ENCODE assay signal across 10 mouse cellular contexts in genomic region chr1:36269121-36269795, GRCm38 (mm10). TPM values are rescaled to one million over a fixed set of nuclear protein-coding genes. Genes with fewer than 3 reads are reported as not detected.
DNase-seq lines count a peak whose midpoint lies in the region; ATAC-seq and TF ChIP-seq lines count a peak whose summit lies in the region.
"Had no signal": no experiment of that assay in that cellular context is flagged by ENCODE, and none has a peak within 500 bp of the region (broad histone marks: within the 10 kb centered on the region; RNA-seq: fewer than 3 reads in every experiment).

No protein-coding gene starts in this region.

- no peak for ATAC-seq in kidney, embryonic 14.5 days (ENCODE audit: low FRiP score, low TSS enrichment)
- no peak for ATAC-seq in forebrain, postnatal 0 days
- ATAC-seq in midbrain, embryonic 12.5 days (ENCODE audit: low FRiP score, low read depth) = no peak

- H3K27me3 ChIP-seq in kidney, embryonic 14.5 days (ENCODE audit: control insufficient read depth, insufficient read depth, low read length) = no peaks in the 10 kb centered on the region
- H3K27me3 ChIP-seq in forebrain, postnatal 0 days (ENCODE audit: insufficient read depth, low read length) = no peaks in the 10 kb centered on the region
- H3K27me3 ChIP-seq in midbrain, embryonic 12.5 days = peaks cover 31% of the 10 kb centered on the region

- no peaks in the 10 kb centered on the region for H3K9me3 ChIP-seq in kidney, embryonic 14.5 days (ENCODE audit: control insufficient read depth, low read length)
- H3K9me3 ChIP-seq in forebrain, postnatal 0 days (ENCODE audit: low read length) = no peaks in the 10 kb centered on the region
- no peaks in the 10 kb centered on the region for H3K9me3 ChIP-seq in midbrain, embryonic 12.5 days
- H3K9me3 ChIP-seq: liver, embryonic 13.5 days had no signal

- no peak overlapping the region for H3K9ac ChIP-seq in kidney, embryonic 14.5 days (ENCODE audit: low read depth, low read length)
- H3K9ac ChIP-seq in forebrain, postnatal 0 days = 0 out of 2 replicates have a peak overlapping the region, but pooled peaks have one; percentile 10
- H3K9ac ChIP-seq in midbrain, embryonic 12.5 days (replicated peaks) = no peak overlapping the region
- H3K9ac ChIP-seq: liver, embryonic 13.5 days had no signal

- peaks cover 45% of the 10 kb centered on the region for H3K4me1 ChIP-seq in kidney, embryonic 14.5 days (ENCODE audit: control insufficient read depth, insufficient read depth, low read length)
- no peaks in the 10 kb centered on the region for H3K4me1 ChIP-seq in forebrain, postnatal 0 days (ENCODE audit: insufficient read depth)
- H3K4me1 ChIP-seq in midbrain, embryonic 12.5 days = no peaks in the 10 kb centered on the region

- 45% methylated on average over 54 of the region's 54 CpGs for WGBS in kidney, embryonic 14.5 days
- WGBS in forebrain, postnatal 0 days = 53% methylated on average over 54 of the region's 54 CpGs
- 52% methylated on average over 54 of the region's 54 CpGs for WGBS in midbrain, embryonic 12.5 days

- DNase-seq in kidney, postnatal 25 days = no peak
- DNase-seq in ZHBTc4 (ENCODE audit: low read depth, low spot score) = peak; percentile 42
- DNase-seq in forebrain, postnatal 0 days = peak; percentile 7
- no peak for DNase-seq in frontal cortex, postnatal 25 days (ENCODE audit: low spot score in 2 of 2)
- no peak for DNase-seq in frontal cortex, postnatal 36 days (ENCODE audit: low spot score in 2 of 2)
- no peak for DNase-seq in left cerebral cortex, adult 18-20 months (ENCODE audit: low spot score in 2 of 2)
- DNase-seq: gastrocnemius, postnatal 14 days; liver, embryonic 13.5 days had no signal

- no peaks in the 10 kb centered on the region for H3K36me3 ChIP-seq in kidney, embryonic 14.5 days (ENCODE audit: control insufficient read depth, insufficient read depth, low read length)
- no peaks in the 10 kb centered on the region for H3K36me3 ChIP-seq in forebrain, postnatal 0 days (ENCODE audit: insufficient read depth)
- H3K36me3 ChIP-seq in midbrain, embryonic 12.5 days = no peaks in the 10 kb centered on the region
- H3K36me3 ChIP-seq: liver, embryonic 13.5 days had no signal

- peak overlapping the region; percentile 34; the same call in 1 of the 2 replicates for H3K4me2 ChIP-seq in kidney, embryonic 14.5 days (replicated peaks; ENCODE audit: low read depth, low read length)
- H3K4me2 ChIP-seq in forebrain, postnatal 0 days (ENCODE audit: low read depth) = peak overlapping the region; percentile 33
- H3K4me2 ChIP-seq in midbrain, embryonic 12.5 days (replicated peaks) = peak overlapping the region; percentile 24
- H3K4me2 ChIP-seq: liver, embryonic 13.5 days had no signal

- peak overlapping the region; percentile 13; the same call in 1 of the 2 replicates for H3K4me3 ChIP-seq in kidney, embryonic 14.5 days (ENCODE audit: low read length)
- no peak overlapping the region for H3K4me3 ChIP-seq in forebrain, postnatal 0 days (ENCODE audit: low read depth, low read length)
- H3K4me3 ChIP-seq in midbrain, embryonic 12.5 days = 0 out of 2 replicates have a peak overlapping the region, but pooled peaks have one; percentile 12
- H3K4me3 ChIP-seq: liver, embryonic 13.5 days had no signal

- H3K27ac ChIP-seq in kidney, embryonic 14.5 days (ENCODE audit: low read depth, low read length) = no peak overlapping the region
- H3K27ac ChIP-seq in forebrain, postnatal 0 days (ENCODE audit: low read depth, low read length) = no peak overlapping the region
- no peak overlapping the region for H3K27ac ChIP-seq in midbrain, embryonic 12.5 days (replicated peaks)
- H3K27ac ChIP-seq: liver, embryonic 13.5 days had no signal

- TF ChIP-seq CTCF in forebrain, postnatal 0 days (IDR thresholded peaks at IDR 0.05; ENCODE audit: low read depth) = no peak

RNA-seq across cellular contexts. Expression of gene Neurl3, which starts 5.2 kb away (rescaled TPM):
- 10.8 and 17.4 TPM in 2 replicates for polyA plus RNA-seq in kidney, embryonic 14.5 days (2014; fragmentation: Nextera tagmentation; extraction: Ambion mirVana)
- 0.43 and 0.54 TPM in 2 replicates for total RNA-seq in forebrain, postnatal 0 days (2014; rRNA removed)
- 0.53 and 0.85 TPM in 2 replicates for polyA plus RNA-seq in forebrain, postnatal 0 days (2015; fragmentation: Nextera tagmentation; extraction: Ambion mirVana)
- polyA plus RNA-seq in midbrain, embryonic 12.5 days (2016; fragmentation: Nextera tagmentation; extraction: Ambion mirVana) = 0.31 and 0.43 TPM in 2 replicates
- total RNA-seq in left cerebral cortex, adult 18-20 months (2021) = under 1 TPM; 0.52 to 0.60 TPM

RNA-seq across cellular contexts. Expression of gene Uggt1, which starts 24.7 kb away (rescaled TPM):
- polyA plus RNA-seq in kidney, embryonic 14.5 days (2014; fragmentation: Nextera tagmentation; extraction: Ambion mirVana) = 58.0 and 81.1 TPM in 2 replicates
- 38.6 and 54.1 TPM in 2 replicates for total RNA-seq in forebrain, postnatal 0 days (2014; rRNA removed)
- polyA plus RNA-seq in forebrain, postnatal 0 days (2015; fragmentation: Nextera tagmentation; extraction: Ambion mirVana) = 19.2 and 24.5 TPM in 2 replicates
- 63.4 and 64.1 TPM in 2 replicates for polyA plus RNA-seq in midbrain, embryonic 12.5 days (2016; fragmentation: Nextera tagmentation; extraction: Ambion mirVana)
- total RNA-seq in left cerebral cortex, adult 18-20 months (2021) = 10 to 100 TPM; 42.0 to 44.8 TPM

RNA-seq across cellular contexts. Expression of gene Arid5a, which starts 38.3 kb away (rescaled TPM):
- polyA plus RNA-seq in kidney, embryonic 14.5 days (2014; fragmentation: Nextera tagmentation; extraction: Ambion mirVana) = 2.3 and 4.5 TPM in 2 replicates
- total RNA-seq in forebrain, postnatal 0 days (2014; rRNA removed) = 3.9 and 9.8 TPM in 2 replicates
- polyA plus RNA-seq in forebrain, postnatal 0 days (2015; fragmentation: Nextera tagmentation; extraction: Ambion mirVana) = 2.2 and 3.4 TPM in 2 replicates
- polyA plus RNA-seq in midbrain, embryonic 12.5 days (2016; fragmentation: Nextera tagmentation; extraction: Ambion mirVana) = 2.9 and 3.1 TPM in 2 replicates
- 10 to 100 TPM; 15.6 to 18.1 TPM for total RNA-seq in left cerebral cortex, adult 18-20 months (2021)

Comparison
In these comparisons a context has a peak if more than half of its experiments do, and no peak if none do; other contexts are left out.
1. DNase-seq: peak in ZHBTc4 (single experiment) and forebrain, postnatal 0 days (single experiment); none in kidney, postnatal 25 days (0 of 2), frontal cortex, postnatal 25 days (0 of 2), frontal cortex, postnatal 36 days (0 of 2) and left cerebral cortex, adult 18-20 months (0 of 2).
2. Peak in every context shown above with its lines, with median percentiles within 50 percentile points of each other: H3K4me2 ChIP-seq.